Comparison of ENCODE assay signal across 8 mouse cellular contexts in the genomic region with DNA sequence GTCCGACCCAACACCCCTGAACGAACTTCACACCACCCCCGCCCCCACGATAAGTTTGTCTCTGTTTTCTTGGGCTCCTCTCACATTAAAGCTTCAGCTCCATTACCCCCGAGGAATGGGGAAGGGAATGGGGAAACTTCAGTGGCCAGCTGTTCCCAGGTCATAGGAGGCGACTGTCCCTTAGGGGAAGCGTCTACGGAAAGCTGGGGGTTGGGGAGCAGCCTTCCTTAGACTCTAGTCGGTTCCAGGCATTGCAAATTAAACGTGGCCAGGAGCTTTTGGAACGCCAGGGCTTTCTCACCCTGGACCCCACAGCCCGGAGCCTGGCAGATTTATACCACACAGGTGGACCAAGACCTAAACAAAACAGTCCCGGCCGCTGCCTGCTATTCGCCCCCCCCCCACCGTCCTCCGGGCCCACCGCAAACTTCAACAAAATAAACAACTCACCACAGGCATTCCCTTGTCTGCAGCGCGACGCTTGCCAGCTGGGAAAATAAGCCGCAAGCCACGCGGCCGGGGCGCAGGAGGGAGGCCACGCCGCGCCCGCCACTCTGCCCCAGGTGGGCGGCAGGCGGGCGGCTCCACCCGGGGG. TPM values are rescaled to one million over a fixed set of nuclear protein-coding genes. Genes with fewer than 3 reads are reported as not detected.
DNase-seq lines count a peak whose midpoint lies in the region; ATAC-seq and TF ChIP-seq lines count a peak whose summit lies in the region.

No protein-coding gene starts in this region.

- H3K4me3 ChIP-seq in embryonic facial prominence, embryonic 10.5 days: peak overlapping the region; percentile 70
- H3K4me3 ChIP-seq in limb, embryonic 14.5 days (replicated peaks; ENCODE audit: low read length): peak overlapping the region; percentile 48

- peak overlapping the region; percentile 91 for H3K27ac ChIP-seq in embryonic facial prominence, embryonic 10.5 days (replicated peaks)
- peak overlapping the region; percentile 84 for H3K27ac ChIP-seq in limb, embryonic 14.5 days (replicated peaks; ENCODE audit: low read depth, low read length)

- intact Hi-C loops in left cerebral cortex, postnatal 14 days (cut with DNase I): no loop called here

- no peaks in the 10 kb centered on the region for H3K36me3 ChIP-seq in embryonic facial prominence, embryonic 10.5 days (replicated peaks)
- H3K36me3 ChIP-seq in limb, embryonic 14.5 days (ENCODE audit: control insufficient read depth, insufficient read depth, low read length): no peaks in the 10 kb centered on the region

- 0 out of 2 replicates have a peak, but pooled peaks have one; percentile 4 for ATAC-seq in limb, embryonic 14.5 days (ENCODE audit: low FRiP score, low read depth)

- WGBS in embryonic facial prominence, embryonic 10.5 days: under 1% methylated on average over 34 of the region's 34 CpGs
- WGBS in limb, embryonic 14.5 days: under 1% methylated on average over 26 of the region's 34 CpGs

- peak; percentile 95 for DNase-seq in heart, adult 11 months
- no peak for DNase-seq in heart, adult 8-10 months (ENCODE audit: low spot score)
- DNase-seq in embryonic facial prominence, embryonic 10.5 days (ENCODE audit: low spot score): peak; percentile 70
- DNase-seq in heart, postnatal 4 days: peak; percentile 34
- DNase-seq in limb, embryonic 14.5 days (ENCODE audit: low spot score): peak; percentile 55
- peak; percentile 59 for DNase-seq in retina, postnatal 1 day
- no peak for DNase-seq in left cerebral cortex, postnatal 14 days (ENCODE audit: low spot score in 2 of 2)
- DNase-seq in ovary, postnatal 36 days (ENCODE audit: low spot score): no peak

- H3K4me2 ChIP-seq in limb, embryonic 14.5 days (replicated peaks; ENCODE audit: low read depth, low read length, severe bottlenecking): peak overlapping the region; percentile 58

- no peaks in the 10 kb centered on the region; the same call in 1 of the 2 replicates for H3K9me3 ChIP-seq in embryonic facial prominence, embryonic 10.5 days
- H3K9me3 ChIP-seq in limb, embryonic 14.5 days (ENCODE audit: control insufficient read depth, low read length): no peaks in the 10 kb centered on the region

- peaks cover 24% of the 10 kb centered on the region for H3K27me3 ChIP-seq in embryonic facial prominence, embryonic 10.5 days (replicated peaks; ENCODE audit: low read depth, poor library complexity, severe bottlenecking)
- 0 out of 2 replicates have a peak, but pooled peaks cover 7% of the 10 kb centered on the region for H3K27me3 ChIP-seq in limb, embryonic 14.5 days (ENCODE audit: control insufficient read depth, insufficient read depth, low read length)

- H3K9ac ChIP-seq in limb, embryonic 14.5 days (ENCODE audit: low read depth, low read length, severe bottlenecking): peak overlapping the region; percentile 59

- peaks cover 30% of the 10 kb centered on the region for H3K4me1 ChIP-seq in embryonic facial prominence, embryonic 10.5 days
- H3K4me1 ChIP-seq in limb, embryonic 14.5 days (ENCODE audit: control insufficient read depth, insufficient read depth, low read length): peaks cover 9% of the 10 kb centered on the region; the same call in 1 of the 2 replicates

- no peak for TF ChIP-seq POLR2A in limb, embryonic 14.5 days (IDR thresholded peaks at IDR 0.05; ENCODE audit: borderline replicate concordance, extremely low read depth, insufficient read depth, insufficient read length)

RNA-seq across cellular contexts. Expression of a gene that starts 0.6 kb away (rescaled TPM):
- total RNA-seq in heart, adult 8-10 months (2022): 10 to 100 TPM; 19.4 to 23.3 (median 22.8) TPM
- 17.3 and 18.1 TPM in 2 replicates for polyA plus RNA-seq in embryonic facial prominence, embryonic 10.5 days (2016; fragmentation: Nextera tagmentation; extraction: Ambion mirVana)
- 10 to 100 TPM; 18.5 to 22.7 TPM for total RNA-seq in heart, postnatal 4 days (2021)
- polyA plus RNA-seq in limb, embryonic 14.5 days (2012; rRNA removed): 52.0 and 71.0 TPM in 2 replicates
- 35.3 and 37.7 TPM in 2 replicates for polyA plus RNA-seq in limb, embryonic 14.5 days (2014; fragmentation: Nextera tagmentation; extraction: Ambion mirVana)
- total RNA-seq in left cerebral cortex, postnatal 14 days (2021): 10 to 100 TPM; 62.4 to 79.1 TPM

Comparison
In these comparisons a context has a peak if more than half of its experiments do, and no peak if none do; other contexts are left out.
1. DNase-seq: peak in heart, adult 11 months (single experiment), embryonic facial prominence, embryonic 10.5 days (single experiment), heart, postnatal 4 days (single experiment), limb, embryonic 14.5 days (single experiment) and retina, postnatal 1 day (single experiment); none in heart, adult 8-10 months (single experiment), left cerebral cortex, postnatal 14 days (0 of 2) and ovary, postnatal 36 days (single experiment).